Mouse (Mus musculus): ENCODE measurements around the gene Btaf1.
A peak's percentile ranks its signal among the peaks of the same experiment; 100 is the strongest.

DNA sequence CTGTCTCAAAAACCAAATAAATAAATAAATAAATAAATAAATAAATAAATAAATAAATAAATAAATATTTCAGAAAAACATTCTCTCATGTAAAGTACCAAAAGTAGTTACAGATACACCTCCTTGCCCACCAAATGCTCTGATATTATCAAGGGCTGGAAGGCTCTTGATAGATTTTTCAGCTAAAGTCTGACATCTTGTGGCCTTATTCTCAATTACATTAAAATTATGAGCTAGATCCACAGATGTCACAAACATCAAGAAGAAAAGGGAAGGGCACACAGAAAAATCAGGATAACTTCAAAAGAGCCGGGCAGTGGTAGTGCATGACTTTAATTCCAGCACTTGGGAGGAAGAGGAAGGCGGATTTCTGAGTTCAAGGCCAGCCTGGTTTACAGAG, 3.9 kb upstream of the Btaf1 start:
- TF ChIP-seq POLR2A (IDR thresholded peaks at IDR 0.05; ENCODE audit: low read depth, low read length) (no peak), CTCF (conservative IDR thresholded peaks at IDR 0.05 in 1 of 2, IDR thresholded peaks at IDR 0.05 in 1 of 2; ENCODE audit: low read depth in 2 of 2, low read length in 2 of 2) (peak in 1 of 2 experiments; percentile 76; a peak in 2 of 4 replicates), GABPA (IDR thresholded peaks at IDR 0.05; ENCODE audit: insufficient replicate concordance, low read depth, low read length) (no peak), USF1 (IDR thresholded peaks at IDR 0.05; ENCODE audit: low read depth, low read length) (no peak), ZMIZ1 (IDR thresholded peaks at IDR 0.05; ENCODE audit: low read depth, low read length) (no peak), JUND (conservative IDR thresholded peaks at IDR 0.05; ENCODE audit: low read depth, low read length) (no peak), CHD1 (IDR thresholded peaks at IDR 0.05; ENCODE audit: low read depth, low read length) (no peak), HCFC1 (IDR thresholded peaks at IDR 0.05; ENCODE audit: low read depth, low read length) (no peak)
